Mouse (Mus musculus): ENCODE data around the gene Slit1.
A peak's percentile ranks its signal among the peaks of the same experiment; 100 is the strongest.

Gene Slit1

DNA sequence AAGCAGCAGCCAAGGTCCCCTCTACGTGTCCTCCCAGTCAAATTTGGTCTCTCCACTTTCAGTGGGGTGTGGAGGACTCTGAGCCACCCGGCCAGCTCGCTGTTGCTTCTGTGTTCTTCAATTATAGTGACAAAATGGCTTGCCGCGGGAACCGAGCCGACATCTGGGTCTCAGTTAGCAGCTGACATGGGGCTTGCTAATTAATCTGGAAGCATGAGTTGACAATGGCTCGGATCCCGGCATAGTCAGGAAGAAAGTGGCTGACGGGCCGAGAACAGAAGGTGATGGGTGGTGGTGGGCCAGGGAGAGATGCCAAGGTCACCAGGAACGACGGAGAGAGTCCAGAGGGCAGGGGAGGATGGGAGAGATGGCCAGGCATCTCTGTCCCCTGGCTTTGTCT, 55.2 kb downstream of the Slit1 start:
- DNase-seq (ENCODE audit: low read depth, low spot score) = no peak

DNA sequence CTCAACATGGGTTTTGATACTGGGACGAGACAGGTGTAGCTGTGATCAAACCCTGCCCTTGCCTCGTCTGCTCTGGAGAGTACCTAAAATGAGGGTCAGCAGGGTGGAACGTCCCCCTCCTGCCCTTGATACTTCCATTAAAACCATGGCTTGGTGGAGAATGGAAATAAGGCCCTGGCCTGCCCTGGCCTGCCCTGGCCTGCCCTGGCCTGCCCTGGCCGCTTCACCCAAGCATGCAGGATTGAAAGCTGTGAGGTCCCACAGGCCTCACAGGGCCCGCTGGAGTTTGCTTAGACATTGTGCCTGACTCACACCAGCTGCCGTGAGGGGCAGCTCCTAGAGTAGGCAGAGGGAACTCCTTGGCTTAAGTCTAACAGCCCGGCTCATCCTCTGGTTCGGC, 55.6 kb downstream of the Slit1 start:
- no peak for DNase-seq (ENCODE audit: low read depth, low spot score)

DNA sequence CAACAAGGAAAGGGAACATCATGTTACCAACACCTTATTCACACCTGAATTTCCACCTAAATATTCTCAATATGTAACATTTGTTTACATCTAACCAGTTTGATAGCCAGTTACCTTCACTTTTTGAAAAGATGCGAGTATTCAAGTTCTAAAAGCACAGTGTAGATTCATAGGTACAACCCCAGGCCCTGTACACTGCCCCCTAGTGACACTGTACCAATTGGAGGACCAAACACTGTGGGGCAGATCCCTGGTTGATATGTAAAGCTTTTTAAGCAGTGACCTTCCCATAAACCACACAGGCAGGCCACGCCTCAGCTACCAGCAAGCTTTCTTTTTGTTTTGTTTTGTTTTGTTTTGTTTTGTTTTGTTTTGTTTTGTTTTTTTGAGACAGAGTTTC, 57.3 kb downstream of the Slit1 start:
- DNase-seq (ENCODE audit: low read depth, low spot score) = no peak

DNA sequence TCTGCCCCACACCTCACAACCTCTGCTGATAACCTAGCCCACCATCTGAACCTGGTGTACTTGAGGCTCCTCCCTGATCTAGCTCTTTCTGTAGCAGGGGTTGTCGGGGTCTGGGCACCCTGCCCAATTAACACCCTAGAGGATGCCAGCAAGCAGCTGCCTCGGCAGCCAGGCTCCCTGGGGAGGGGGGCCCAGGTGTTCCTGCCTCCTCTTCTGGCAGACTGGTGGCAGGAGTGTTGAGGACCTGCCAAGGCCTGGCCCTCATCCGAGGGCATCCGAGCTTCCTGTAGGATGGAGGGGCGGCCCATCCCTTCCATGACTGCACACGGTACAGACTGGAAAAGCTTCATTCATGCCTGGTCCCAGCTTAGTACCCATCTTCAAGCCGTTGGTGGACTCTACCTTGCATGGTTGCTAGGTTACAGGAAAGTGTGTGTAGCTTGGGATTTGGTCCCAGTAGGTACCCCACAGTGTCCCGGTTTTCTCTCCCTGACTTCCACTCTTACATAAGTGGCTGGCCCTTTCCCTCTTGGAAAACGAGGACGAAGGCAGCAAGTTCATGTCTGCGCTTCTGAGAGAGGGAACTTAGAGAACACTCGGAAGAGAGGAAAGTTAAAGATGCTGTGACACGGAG, 57.9 kb downstream of the Slit1 start:
- no peak for DNase-seq (ENCODE audit: low read depth, low spot score)

DNA sequence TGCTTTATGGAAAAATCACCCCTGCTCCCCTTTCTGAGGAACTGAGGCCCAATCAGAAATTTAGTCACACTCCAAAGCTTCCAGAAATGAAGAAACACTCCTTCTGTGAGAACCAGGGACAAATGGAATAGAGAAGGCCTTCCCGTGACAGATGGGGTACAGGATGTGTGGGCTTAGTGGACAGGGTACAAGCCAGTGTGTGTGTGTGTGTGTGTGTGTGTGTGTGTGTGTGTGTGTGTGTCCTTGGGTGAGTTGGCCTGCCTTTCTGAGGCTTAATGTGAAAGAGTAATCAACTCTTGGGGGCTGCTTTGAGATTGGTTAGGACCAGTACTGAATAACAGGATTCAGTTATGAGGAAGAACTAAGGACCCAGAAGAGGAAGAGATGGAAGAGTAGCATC, 58.6 kb downstream of the Slit1 start:
- DNase-seq (ENCODE audit: low read depth, low spot score) = no peak

DNA sequence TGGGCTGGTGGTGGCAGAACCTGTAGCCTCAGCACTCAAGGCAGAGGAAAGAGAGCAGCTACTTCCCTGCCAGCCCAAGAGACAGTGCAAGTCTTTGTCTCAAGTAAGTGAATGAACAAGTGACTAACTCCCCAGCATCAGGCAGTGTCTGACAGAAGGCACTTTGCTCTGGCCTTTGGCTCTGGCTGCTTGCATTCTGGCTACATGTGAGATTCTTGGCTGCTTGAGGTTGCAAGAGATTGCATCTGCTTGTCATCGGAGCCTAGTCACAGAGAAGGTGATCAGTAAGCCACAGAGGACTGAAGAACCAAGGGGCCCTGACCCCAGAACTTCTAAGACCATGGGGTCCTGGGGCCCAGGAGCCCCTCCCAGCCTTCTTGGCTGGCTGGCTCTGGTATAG, 59.5 kb downstream of the Slit1 start:
- no peak for DNase-seq (ENCODE audit: low read depth, low spot score)

DNA sequence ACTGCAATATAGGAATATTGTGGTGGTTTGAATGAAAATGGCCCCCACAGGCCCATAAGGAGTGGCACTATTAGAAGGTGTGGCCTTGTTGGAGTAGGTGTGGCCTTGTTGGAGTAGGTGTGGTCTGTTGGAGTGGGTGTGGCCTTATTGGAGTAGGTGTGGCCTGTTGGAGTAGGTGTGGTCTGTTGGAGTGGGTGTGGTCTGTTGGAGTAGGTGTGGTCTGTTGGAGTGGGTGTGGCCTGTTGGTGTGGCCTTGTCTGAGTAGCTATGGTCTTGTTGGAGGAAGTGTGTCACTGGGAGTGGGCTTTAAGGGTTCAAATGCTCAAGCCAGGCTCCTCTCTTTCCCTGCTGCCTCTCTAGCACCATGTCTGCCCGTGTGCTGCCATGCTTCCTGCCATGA, 63.2 kb downstream of the Slit1 start:
- no peak for DNase-seq (ENCODE audit: low read depth, low spot score)

DNA sequence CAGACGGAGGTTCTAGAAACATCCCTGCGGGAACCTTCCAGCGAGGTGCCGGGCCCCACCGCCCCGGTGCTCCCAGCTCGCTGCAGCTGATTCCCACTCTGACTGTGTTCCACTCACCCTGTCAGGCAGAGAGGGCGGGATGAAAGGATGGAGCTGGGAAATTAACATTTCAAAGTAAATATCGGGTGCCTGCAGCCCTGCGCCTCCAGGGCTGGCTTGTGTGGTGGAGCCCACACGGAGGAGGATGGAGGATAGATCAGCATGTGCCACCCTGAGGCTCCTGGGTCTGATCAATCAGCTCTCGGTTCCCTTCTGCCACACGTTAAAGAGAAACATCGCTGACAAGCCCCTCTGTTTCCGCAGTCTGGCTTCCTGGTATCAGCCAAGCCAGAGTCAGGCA, 64.4 kb downstream of the Slit1 start:
- no peak for DNase-seq (ENCODE audit: low read depth, low spot score)

DNA sequence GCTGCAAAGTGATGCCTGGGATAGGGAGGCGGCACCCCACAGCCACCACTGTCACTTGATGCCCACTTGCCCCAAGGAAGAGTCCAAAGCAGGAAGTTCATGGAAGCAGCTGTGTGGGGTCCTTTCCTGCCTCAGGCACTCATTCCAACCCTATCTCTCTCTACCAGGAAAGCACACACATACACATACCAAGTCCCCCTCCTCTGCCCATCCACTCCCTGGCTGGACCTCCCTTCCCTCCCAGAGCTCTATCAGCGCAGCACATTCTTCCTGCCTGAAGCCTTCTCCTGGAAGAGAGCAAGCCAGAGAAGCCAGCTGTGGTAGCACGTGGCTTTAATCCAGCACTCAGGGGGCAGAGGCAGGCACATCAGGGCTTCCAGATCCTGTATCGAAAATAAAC, 65.9 kb downstream of the Slit1 start:
- no peak for DNase-seq (ENCODE audit: low read depth, low spot score)

DNA sequence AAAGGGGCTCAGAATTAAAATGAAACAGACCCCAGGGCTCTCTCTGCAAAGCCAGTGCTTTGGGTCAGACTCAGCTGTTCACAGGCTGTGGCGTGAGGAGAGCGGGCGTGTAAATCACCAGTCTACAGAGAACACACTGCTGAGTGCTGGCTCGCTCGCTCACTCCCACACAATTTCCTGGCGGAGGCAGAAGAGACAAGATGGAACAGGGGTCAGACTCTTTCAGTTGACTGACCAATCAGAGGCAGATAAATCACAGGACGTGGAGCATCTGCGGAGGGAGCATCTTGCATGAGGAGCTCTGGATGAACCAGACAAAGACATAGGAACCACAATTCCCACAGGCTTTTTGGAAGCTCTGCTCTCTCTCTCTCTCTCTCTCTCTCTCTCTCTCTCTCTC, 67.9 kb downstream of the Slit1 start:
- DNase-seq (ENCODE audit: low read depth, low spot score) = no peak

DNA sequence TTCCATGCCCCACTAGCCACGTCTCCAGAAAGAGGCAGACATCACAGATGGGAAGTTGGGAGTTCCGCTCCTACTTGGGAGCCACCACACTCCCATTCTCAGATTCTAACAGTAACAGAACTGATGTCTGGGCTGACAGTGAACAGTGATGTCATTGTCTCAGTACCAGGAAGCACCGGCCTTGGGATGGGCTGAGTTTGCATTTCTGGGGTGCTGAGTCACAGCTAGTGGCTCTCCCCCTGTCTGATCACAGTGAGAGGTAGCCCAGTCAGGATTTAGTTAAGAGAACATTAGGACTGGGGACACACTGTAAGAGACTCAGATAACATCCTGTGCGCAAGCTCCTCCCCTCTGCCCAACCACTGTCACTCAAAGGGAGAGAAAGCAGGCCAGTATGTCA, 69.1 kb downstream of the Slit1 start:
- no peak for DNase-seq (ENCODE audit: low read depth, low spot score)

DNA sequence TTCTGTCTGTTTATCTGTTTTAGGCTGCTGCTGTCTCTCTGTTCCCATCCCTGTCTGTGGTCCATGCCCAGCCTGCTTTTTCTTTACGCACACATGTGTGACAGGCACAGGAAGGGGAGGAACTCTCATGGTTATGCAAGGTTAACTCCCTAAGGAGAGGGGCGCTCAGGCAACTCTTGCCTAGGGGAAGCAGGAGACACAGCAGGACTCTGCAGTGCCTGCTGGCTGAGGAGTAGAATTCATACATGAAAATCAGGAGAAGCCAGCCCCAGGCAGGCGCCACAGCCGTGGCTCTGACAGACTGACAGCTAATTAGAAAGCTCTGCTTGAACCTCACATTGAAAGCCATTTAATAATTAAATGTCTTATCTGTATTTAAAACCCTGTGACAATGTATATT, 70.6 kb downstream of the Slit1 start:
- DNase-seq (ENCODE audit: low read depth, low spot score) = no peak

DNA sequence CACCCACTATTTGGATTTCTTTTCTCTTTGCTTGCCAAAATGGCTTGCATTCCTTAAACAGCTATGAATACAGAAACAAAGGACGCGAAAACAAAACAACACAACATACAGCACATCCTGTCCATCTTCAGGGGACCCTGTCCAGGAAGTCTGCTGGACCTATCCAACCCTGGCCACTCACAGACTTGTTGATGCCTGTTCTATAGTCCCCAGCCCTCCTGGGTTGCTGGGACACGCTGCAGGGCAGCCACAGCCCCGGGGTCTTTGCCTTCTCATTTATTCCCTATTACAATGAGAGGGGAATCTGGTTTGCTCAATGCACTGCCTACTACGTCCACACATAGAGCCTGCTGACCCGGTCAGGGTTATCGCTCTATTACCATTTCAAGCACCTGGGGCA, 72.5 kb downstream of the Slit1 start:
- no peak for DNase-seq (ENCODE audit: low read depth, low spot score)

DNA sequence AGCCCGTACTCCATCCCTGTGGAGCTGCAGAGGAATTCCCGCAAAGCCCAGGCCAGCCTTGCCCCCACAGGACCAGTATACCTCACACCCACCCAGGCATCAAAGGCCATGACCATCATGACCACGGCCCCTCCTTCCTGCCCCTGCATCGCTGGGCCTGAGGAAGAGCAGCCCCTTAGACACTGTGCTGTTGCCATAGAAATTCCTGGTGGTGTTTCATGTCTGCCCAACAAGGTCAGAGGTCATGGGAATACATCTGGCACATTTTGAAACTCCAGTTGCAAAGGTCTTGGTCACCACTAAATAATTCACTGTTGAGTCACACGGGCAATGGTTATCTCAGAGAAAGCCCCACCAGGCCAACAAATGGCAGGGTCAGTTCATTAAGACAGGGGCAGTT, 73.0 kb downstream of the Slit1 start:
- no peak for DNase-seq (ENCODE audit: low read depth, low spot score)

DNA sequence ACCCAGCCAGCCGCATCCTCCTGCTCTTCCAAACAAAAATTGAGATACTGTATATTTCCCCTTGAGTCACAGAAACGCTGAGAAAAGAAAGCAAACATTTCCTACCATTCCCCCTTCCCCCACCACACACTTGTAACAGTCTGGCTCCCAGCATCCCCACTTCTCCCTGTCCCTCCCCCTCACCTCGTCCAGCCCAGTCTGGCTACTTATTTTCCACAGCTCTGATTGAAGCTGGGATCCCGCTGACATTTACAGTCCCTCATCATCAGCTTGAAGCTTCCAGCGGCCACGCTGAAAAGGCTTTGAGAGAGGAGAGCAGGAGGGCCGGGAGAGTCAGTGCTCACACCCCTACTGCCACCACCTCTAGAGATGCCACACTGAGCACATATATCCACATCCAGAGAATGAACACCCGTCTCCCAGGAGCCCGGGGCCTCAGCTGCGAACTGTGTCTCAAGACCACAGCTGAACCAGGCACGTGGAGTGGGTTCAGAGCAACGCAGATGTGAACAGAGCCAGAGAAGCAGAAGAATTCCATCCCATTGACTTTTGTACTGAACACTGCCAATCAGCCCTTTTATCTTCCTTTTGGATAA, 73.6 kb downstream of the Slit1 start:
- no peak for DNase-seq (ENCODE audit: low read depth, low spot score)

DNA sequence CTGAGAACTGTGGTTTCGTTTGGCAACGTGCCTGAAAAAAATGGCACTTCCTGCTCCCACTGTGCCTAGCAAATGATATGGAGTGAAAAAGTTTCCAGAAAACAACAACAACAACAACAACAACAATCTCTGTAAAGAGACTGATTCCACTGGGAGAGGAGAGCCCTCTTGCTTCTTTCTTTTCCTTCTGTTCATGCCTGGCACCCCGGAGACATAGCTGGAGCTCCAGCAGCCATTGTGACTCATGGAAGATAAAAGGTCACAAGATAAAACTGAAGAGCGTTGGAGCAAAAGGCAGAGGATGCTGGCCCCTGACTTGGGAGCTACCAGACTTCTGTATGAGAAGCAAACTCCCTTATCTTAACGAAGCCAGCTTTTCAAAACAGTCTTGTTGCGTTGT, 75.9 kb downstream of the Slit1 start:
- DNase-seq (ENCODE audit: low read depth, low spot score) = no peak

DNA sequence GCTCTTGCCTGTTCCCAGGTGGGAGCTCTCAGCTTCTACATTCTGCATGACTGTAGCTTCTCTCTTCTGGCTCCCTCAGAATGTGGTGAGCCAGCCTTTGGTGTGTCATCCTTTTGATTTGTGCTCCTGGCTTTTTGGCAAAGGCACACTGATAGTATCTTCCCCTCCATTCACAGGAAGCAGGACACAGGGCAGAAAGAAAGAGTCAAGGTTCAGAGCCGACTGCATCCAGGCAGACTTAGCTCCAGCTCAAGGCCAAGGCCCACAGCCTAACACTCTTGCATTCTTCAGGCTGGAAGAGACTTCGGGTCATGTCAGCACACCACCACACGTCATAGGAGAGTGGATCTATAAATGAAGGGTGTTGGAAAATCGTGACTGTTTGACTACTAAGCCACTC, 77.5 kb downstream of the Slit1 start:
- DNase-seq (ENCODE audit: low read depth, low spot score) = no peak

DNA sequence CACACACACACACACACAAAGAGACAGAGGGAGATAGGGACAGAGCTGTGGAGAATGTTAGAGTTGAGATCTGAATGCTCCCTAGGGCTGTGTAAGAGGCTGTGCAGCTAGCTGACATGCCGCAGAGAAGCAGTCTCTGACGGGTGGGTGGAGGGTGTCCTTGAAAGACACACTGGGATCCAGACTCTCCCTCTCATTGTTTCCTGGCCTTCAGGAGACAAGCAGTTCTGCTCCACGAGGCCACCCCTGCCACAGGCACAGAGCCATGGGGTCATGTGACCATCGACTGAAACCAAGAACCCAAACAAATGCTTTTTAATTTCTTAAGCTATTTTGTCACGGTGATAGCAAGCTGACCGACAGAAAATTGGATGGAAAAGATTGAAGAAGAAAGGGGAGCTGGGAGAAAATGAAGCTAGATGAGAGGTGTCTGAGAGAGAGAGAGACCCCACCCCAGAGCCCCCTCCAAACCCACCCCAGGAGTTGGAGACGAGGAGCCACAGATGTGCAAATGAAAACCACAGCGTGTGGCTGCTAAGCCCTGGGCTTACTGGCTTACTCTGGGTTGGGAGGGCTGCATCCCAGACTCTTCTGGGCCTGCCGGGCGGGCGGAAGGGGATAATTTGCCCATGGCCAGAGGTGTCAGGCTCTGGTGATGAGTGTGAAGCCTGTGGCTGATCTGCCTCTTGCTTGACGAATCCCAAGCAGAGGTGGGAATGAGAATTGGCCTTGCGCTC, 79.8 kb downstream of the Slit1 start:
- DNase-seq (ENCODE audit: low read depth, low spot score) = no peak

DNA sequence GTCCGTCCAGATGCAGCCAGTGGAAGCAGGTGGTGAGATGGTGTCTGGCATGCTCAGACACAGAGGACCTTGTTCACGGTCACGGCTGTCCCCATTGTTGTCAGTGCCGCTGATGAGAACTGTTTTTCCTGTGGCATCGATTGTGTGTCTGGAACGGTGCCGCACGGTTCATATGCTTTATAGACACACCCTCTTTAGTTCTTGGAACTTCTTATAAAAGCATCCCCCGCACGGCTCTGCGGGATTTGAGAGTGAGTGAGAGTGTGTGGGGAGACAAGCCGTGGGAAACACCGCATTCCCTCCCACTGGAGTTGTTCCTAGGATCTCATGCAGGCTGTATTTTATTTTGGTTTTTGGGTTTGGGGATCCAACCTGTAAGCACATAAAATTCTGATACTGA, 82.0 kb downstream of the Slit1 start:
- DNase-seq (ENCODE audit: low read depth, low spot score) = no peak

DNA sequence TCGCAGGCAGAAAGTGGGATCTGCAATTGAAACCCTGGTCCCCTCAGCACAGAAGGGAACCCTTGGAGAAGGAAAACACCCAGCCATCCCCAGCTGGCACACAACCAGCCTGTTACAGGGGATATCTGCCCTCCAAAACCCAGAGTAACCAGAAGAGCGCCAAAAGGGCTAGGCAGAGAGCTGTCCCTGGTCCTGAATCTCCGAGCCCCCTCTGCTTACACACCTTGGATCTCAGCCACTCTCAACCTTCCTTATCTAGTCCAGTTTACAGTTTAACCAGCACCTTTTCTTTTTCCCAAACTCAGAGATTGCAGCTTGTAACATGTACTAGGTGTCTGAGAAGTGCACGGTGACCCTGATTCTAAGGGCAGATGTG, 82.5 kb downstream of the Slit1 start:
- DNase-seq (ENCODE audit: low read depth, low spot score) = no peak

DNA sequence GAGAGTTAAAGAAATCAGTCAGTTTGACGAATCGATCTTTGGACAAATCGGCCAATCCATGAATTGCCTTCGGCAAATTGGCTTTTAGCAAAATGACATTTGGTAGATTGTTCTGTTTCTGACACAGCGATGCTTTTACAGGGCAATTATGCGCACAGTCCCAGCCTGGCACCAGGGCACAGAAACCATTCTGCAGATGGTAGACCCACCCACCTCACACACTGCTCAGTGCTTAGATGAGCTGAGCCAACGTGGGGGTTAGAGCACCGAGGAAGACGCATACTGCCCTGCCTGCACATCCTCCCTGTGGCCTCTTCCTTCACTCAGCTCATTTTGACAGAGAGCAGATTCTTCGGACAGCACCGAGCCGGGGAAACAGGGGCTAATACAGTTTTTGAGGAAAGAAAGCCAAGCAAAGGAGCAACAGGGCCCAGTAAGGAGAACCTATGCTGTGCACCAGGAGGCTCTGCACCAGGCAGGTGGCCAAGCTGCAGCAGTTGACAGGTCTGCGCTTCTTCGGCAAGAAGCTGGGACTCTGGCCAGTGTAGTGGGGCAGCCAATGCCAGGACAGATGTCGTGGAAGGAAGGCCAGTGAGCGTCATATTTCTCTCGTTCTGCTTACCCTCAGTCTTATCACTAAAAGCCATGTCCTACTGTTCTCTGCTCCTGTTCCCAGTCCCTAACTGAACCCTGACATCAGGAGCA, 83.0 kb downstream of the Slit1 start:
- DNase-seq (ENCODE audit: low read depth, low spot score) = peak; percentile 78

DNA sequence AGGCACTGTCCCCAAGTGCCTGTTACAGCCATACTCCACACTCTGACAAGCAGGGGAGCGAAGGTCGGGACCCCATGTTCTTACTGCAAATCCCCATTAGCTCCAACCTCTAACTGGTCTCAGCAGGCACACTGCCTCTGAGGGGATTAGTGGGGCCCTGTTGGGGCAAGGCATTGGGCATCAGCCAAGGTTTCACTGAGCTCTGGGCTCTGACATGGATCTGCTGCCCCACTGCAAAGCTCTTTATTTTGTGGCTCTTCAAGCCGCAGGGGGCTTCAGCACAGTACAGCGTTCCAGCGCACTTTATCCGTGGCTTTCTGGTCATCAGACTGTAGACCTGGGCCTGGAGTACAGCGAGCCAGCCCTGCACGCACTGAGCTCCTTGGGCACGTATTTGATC, 86.0 kb downstream of the Slit1 start:
- DNase-seq (ENCODE audit: low read depth, low spot score) = no peak

DNA sequence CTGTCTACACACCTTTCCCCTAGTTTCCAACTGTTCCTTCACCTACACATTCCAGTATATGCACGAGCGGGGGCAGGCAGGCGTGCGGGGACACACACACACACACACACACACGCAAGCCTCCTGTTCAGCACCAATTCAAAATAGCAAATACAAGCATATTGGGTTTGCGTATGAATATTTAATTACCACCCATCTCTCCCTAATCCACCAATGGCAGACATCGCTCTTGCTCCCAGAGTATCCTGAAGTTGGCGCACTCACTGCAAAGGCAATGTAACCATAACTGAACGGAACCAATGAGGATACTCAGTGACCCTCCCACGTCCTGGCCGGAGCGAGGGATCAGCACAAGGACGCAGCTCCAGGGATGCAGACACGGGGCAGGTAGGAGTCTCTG, 86.8 kb downstream of the Slit1 start:
- DNase-seq (ENCODE audit: low read depth, low spot score) = no peak
